Mouse (Mus musculus) limb, embryonic 15.5 days (tissue): ENCODE measurements at regions not wholly inside any gene's neighbourhood (a gene's known extent, or its start where the extent isn't known, plus 50 kb on each side); places are given as distances from the start of the nearest gene placed in this dataset.

ENCODE experiments used
- ATAC-seq: fragments of 200-750 bp; cut with Nextera tagmentation; 2 replicates; pipeline ENCODE4 v1.8.0; 2017; ENCODE audit warnings: low read depth, moderate TSS enrichment; ENCODE audit not compliant: insufficient number of reproducible peaks, low FRiP score, low TSS enrichment
- H3K27ac ChIP-seq: fragments of 300-500 bp; sonication (generic); 2 replicates; pipeline ENCODE4 v1.5.1; 2015; ENCODE audit warnings: moderate library complexity, mild to moderate bottlenecking, inconsistent platforms
- H3K27me3 ChIP-seq: fragments of 300-500 bp; sonication (generic); 2 replicates; pipeline ENCODE4 v1.6.1; 2015; ENCODE audit warnings: inconsistent platforms
- H3K36me3 ChIP-seq: fragments of 300-500 bp; sonication (generic); 2 replicates; pipeline ENCODE4 v1.6.1; 2015; ENCODE audit warnings: inconsistent platforms
- H3K4me1 ChIP-seq: fragments of 300-500 bp; sonication (generic); 2 replicates; pipeline ENCODE4 v1.6.1; 2015; ENCODE audit warnings: inconsistent platforms
- H3K4me2 ChIP-seq: fragments of 300-500 bp; sonication (generic); 2 replicates; pipeline ENCODE4 v1.6.1; 2015; ENCODE audit warnings: mild to moderate bottlenecking, inconsistent platforms
- H3K4me3 ChIP-seq: fragments of 300-500 bp; sonication (generic); 2 replicates; pipeline ENCODE4 v1.5.1; 2015; ENCODE audit warnings: mild to moderate bottlenecking, inconsistent platforms
- H3K9ac ChIP-seq: fragments of 300-500 bp; sonication (generic); 2 replicates; pipeline ENCODE4 v1.6.1; 2015; ENCODE audit warnings: inconsistent platforms
- H3K9me3 ChIP-seq: fragments of 300-500 bp; sonication (generic); 2 replicates; pipeline ENCODE4 v1.6.1; 2016; ENCODE audit warnings: inconsistent platforms
- WGBS: fragments of 180-500 bp; shearing (Covaris S2); methylation state at CpG from one replicate; pipeline ENCODE4 v1.1.7; 2015; 5-methylcytosine and 5-hydroxymethylcytosine counted together

DNA sequence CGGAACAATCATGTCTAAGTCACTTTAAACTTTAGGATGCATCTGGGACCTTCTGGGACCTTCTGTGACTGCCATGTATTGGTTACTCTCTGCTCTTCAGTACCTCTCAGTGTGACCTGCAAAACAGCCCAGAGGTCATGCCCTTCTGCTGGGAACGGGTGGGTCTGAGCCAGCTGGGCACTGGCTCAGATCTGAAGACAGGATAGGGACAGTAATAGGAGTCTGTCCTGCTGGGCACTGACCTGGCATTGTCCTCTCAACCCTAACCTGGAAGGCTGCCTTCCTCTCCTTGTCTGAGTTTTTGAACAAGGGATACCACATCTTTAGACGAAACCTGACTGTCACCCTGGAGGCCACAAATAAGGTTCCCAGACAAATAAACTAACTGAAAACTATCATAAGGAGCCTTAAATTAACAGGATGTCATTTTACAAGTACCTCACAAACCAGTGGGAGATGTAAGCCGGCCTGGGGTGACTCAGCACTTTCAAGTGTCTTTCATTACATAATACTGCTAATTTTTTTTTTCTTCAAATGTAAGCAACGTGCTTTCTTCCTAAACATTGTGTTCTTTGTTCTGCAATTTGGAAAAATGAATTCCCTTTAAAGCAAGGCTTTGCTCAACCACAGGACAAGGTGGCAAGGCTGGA is 306.4 kb upstream of the Dio3 start:
- WGBS: 49% methylated on average over 5 of the region's 5 CpGs
- no peak overlapping the region for H3K27ac ChIP-seq
- H3K27me3 ChIP-seq: no peaks in the 10 kb centered on the region; the same call in 1 of the 2 replicates
- no peaks in the 10 kb centered on the region for H3K36me3 ChIP-seq
- no peak overlapping the region for H3K4me3 ChIP-seq
- no peak overlapping the region for H3K9ac ChIP-seq
- no peak for ATAC-seq
- no peaks in the 10 kb centered on the region for H3K4me1 ChIP-seq
- H3K4me2 ChIP-seq: no peak overlapping the region
- no peaks in the 10 kb centered on the region for H3K9me3 ChIP-seq

DNA sequence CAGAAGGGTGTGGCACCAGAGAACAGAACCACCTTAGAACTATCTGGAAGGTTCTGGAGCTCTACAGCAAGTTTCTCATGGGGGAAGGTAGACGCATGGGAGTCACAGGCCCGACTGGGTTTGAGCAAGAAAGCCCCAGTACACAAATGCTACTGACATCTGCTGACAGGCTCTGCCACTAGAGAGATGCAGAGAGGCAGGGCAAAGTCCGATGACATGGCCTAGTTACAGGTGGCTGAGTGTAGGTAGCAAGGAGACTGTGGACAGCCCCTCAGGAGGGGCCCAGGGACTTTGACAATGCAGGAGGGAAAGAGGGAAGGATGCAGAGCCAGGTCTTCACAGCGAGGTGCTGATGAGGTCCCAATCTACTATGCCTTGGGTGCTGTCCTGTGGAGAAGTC is 305.3 kb upstream of the Dio3 start:
- H3K4me1 ChIP-seq: no peaks in the 10 kb centered on the region
- no peak overlapping the region for H3K4me3 ChIP-seq
- H3K4me2 ChIP-seq: no peak overlapping the region
- H3K9me3 ChIP-seq: no peaks in the 10 kb centered on the region
- H3K36me3 ChIP-seq: no peaks in the 10 kb centered on the region
- no peaks in the 10 kb centered on the region; the same call in 1 of the 2 replicates for H3K27me3 ChIP-seq
- no peak overlapping the region for H3K9ac ChIP-seq
- ATAC-seq: no peak
- 89% methylated on average over 4 of the region's 4 CpGs for WGBS
- H3K27ac ChIP-seq: no peak overlapping the region

DNA sequence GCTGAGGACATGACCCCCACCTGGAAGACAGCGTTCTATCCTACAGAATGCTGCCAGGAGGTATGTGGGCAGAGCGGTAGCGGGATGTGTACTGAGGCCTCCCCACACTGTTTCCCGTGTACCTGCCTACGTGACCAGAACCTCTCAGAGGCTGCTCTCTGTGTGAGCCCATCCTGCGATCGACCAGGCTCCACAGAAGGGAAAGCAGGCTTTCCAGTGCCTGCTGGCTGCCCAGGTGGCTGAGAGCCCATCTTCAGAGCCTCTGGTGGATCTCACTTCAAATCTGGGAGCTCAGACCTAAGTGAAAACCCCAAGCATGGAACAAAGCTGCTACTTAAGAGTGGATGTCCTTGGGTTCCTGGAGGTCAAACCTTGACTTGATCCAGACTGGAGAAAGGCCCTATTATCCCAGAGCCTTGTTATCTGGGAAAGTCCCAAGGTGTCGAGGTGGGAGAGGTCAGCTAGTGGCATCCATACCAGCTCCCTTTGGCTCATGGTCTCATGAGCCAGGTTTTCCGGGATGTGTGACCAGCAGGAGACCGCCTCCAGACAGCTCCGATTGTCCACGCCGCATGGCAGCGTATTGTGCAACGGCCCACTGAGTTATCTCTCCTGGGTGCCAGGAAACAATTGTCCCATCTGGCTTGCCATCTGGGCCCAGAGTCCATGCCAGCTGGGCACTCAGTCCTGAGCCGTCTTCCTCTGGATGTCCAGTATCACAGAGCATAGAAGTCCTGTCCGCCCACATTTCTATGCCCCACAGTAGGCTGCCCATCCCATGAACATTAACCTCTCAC is 303.5 kb upstream of the Dio3 start:
- no peaks in the 10 kb centered on the region for H3K9me3 ChIP-seq
- H3K9ac ChIP-seq: no peak overlapping the region
- no peaks in the 10 kb centered on the region for H3K4me1 ChIP-seq
- no peaks in the 10 kb centered on the region for H3K36me3 ChIP-seq
- ATAC-seq: no peak
- H3K27me3 ChIP-seq: no peaks in the 10 kb centered on the region; the same call in 1 of the 2 replicates
- H3K4me2 ChIP-seq: no peak overlapping the region
- 84% methylated on average over 17 of the region's 17 CpGs for WGBS
- H3K4me3 ChIP-seq: no peak overlapping the region
- no peak overlapping the region for H3K27ac ChIP-seq

DNA sequence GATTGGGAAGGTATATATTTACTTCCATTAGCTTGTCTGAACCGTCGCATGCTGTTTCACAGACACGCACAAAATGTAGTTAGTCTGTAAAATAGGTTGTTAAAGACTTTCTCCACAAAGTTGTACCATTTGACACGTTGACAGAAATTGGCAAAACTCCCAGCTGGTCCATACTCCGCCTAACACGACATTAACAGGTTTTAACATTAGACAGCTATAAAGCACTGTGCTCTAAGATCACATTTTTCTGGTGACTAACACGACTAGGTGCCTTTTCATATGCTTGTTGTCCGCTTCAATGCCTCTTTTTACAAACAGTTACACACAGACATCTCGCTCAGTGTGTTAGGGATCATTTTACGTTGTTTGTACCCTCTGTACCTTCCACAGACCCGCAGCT is 294.2 kb upstream of the Dio3 start:
- no peak overlapping the region for H3K9ac ChIP-seq
- no peaks in the 10 kb centered on the region for H3K36me3 ChIP-seq
- H3K4me1 ChIP-seq: no peaks in the 10 kb centered on the region
- 60% methylated on average over 11 of the region's 11 CpGs for WGBS
- no peak overlapping the region for H3K4me3 ChIP-seq
- ATAC-seq: no peak
- H3K4me2 ChIP-seq: no peak overlapping the region
- H3K27me3 ChIP-seq: no peaks in the 10 kb centered on the region
- no peak overlapping the region for H3K27ac ChIP-seq
- H3K9me3 ChIP-seq: no peaks in the 10 kb centered on the region

DNA sequence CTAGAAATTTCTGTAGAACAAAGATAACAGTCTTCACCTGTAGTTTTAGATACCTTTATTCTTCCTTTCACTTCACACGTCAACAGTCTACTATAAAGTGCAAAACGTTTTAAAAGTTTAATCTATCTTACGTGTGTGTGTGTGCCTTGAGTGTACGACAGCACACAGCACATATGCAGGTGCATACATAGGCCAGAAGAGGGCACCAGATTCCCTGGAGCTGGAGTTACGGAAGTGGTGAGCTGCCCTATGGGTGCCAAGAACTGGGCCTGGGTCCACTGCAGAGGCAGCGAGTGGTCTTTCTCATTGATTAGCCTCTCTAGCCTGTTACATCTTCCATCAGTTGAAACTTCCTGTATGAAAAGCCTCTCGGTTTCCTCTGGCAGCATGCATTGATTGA is 285.5 kb upstream of the Dio3 start:
- 91% methylated on average over 7 of the region's 7 CpGs for WGBS
- no peak for ATAC-seq

DNA sequence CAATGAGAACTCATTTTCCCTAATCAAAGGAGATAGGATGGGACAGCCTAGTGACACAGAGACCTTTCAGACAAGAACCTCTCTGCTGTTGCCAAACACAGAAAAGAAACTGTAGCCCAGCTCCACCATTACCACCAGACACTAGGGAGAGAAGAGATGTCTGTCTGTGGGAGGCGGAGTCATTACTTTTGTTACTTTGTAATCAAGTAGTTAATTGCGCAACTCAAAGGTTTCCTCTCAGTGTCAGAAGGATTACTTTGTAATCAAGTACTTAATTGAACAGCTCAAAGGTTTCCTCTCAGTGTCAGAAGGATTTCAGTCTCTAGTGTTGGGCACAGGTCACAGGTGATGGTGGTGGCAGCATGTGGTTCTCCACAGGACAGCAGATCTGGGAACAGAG is 276.2 kb upstream of the Dio3 start:
- ATAC-seq: no peak
- WGBS: 92% methylated on average over 2 of the region's 2 CpGs

More for the DNA sequence above, 285.5 kb upstream of the Dio3 start:
- Histone ChIP-seq H3K9ac (no peak overlapping the region), H3K27me3 (no peaks in the 10 kb centered on the region), H3K36me3 (no peaks in the 10 kb centered on the region), H3K4me1 (no peaks in the 10 kb centered on the region), H3K4me2 (no peak overlapping the region), H3K4me3 (no peak overlapping the region), H3K9me3 (no peaks in the 10 kb centered on the region), H3K27ac (no peak overlapping the region)

DNA sequence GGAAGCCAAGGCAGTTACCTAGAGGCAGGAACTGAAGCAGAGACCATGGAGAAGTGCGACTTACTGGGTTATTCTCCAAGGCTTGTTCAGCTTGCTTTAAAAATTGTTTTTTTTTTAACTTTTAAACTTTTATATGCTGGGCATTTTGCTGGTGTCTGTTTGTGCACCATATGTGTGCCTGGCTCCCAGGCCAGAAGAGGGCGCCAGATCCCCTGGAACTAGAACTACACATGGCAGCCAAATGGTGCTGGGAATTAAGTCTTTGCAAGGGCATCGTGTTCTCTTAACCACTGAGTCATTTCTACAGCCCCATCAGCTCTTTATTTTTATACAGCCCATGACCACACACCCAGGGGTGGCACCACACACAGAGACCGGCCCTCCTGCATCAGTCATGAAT is 269.7 kb upstream of the Dio3 start:
- H3K9ac ChIP-seq: no peak overlapping the region
- no peaks in the 10 kb centered on the region for H3K4me1 ChIP-seq
- no peak overlapping the region for H3K4me2 ChIP-seq
- H3K9me3 ChIP-seq: no peaks in the 10 kb centered on the region
- H3K4me3 ChIP-seq: no peak overlapping the region
- 42% methylated on average over 4 of the region's 4 CpGs for WGBS
- no peak overlapping the region for H3K27ac ChIP-seq
- H3K36me3 ChIP-seq: no peaks in the 10 kb centered on the region
- no peaks in the 10 kb centered on the region; the same call in 1 of the 2 replicates for H3K27me3 ChIP-seq
- no peak for ATAC-seq

More for the DNA sequence above, 276.2 kb upstream of the Dio3 start:
- H3K9me3 ChIP-seq: no peaks in the 10 kb centered on the region
- H3K27ac ChIP-seq: no peak overlapping the region
- no peaks in the 10 kb centered on the region for H3K36me3 ChIP-seq
- no peak overlapping the region for H3K4me3 ChIP-seq
- no peak overlapping the region for H3K4me2 ChIP-seq
- H3K4me1 ChIP-seq: no peaks in the 10 kb centered on the region
- H3K27me3 ChIP-seq: no peaks in the 10 kb centered on the region; the same call in 1 of the 2 replicates
- H3K9ac ChIP-seq: no peak overlapping the region

DNA sequence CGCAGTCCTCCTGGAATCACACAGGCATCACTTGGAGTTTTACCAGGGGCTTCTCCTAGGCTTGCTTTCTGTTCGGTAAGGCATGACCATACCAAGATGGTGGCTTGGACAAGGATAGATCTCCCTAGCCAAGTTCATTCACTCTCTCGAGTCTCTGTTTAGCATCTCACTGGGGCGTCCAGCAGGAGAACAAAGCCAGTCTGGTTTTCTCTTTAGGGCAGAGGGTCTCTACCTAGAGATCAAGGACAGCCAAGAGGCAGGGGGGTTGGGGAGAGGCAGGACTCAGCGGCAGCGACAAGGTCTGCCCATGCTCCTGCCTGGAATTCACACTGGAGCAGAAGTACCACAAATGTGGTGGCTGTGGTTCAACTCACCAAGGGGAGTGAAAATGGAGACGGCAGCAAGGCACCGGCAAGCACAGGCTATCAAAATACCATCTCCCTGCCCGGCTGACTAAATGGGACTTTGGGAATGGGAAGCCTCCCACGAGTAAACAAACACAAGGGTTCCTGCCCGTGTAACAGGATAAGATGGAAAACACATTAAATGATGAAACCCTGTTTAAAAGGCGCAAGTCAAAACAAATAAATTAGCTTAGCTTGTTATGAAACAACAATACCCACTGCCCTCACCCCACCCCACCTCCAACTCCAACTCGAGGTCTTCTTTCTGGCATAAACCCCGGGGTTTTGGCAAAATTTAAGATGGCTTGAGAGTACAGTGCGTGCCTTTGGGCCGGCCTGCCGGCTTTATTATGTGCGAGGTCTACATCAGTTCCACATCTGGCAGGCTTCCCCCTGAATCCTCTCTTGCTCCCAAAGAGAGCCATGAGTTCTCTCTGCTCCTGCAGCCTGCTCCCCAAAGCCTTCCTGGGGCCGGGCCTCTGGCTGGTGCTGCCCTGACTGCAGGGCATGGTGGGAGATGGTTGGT is 258.1 kb upstream of the Dio3 start:
- no peak overlapping the region for H3K4me3 ChIP-seq
- H3K4me2 ChIP-seq: 0 out of 2 replicates have a peak overlapping the region, but pooled peaks have one; percentile 10
- no peak for ATAC-seq
- H3K27me3 ChIP-seq: no peaks in the 10 kb centered on the region
- no peak overlapping the region for H3K9ac ChIP-seq
- WGBS: 36% methylated on average over 19 of the region's 19 CpGs
- H3K4me1 ChIP-seq: peaks cover 14% of the 10 kb centered on the region
- H3K27ac ChIP-seq: no peak overlapping the region; the same call in 1 of the 2 replicates
- no peaks in the 10 kb centered on the region for H3K9me3 ChIP-seq
- no peaks in the 10 kb centered on the region for H3K36me3 ChIP-seq

DNA sequence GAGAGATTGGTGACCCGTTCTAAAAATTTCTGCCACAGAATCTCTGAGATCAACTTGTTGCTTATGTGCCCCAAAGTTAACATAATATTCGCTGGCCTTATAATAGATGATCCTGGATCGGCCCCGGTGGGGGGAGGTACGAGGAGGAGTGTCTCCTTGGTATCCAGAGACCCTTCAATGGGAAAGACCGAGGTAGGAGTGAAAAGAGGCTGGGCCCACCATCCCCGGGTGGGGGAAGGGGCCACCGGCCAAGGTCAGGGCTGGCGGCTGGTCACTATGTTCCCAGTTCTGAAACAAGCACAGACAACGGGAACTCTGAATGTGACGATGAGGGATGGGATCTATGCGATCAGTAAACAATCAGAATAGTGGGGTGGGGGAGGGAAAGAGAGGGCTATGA is 257.2 kb upstream of the Dio3 start:
- no peaks in the 10 kb centered on the region for H3K36me3 ChIP-seq
- no peaks in the 10 kb centered on the region for H3K9me3 ChIP-seq
- H3K4me2 ChIP-seq: no peak overlapping the region
- H3K4me1 ChIP-seq: peaks cover 14% of the 10 kb centered on the region
- no peak overlapping the region for H3K9ac ChIP-seq
- H3K27ac ChIP-seq: no peak overlapping the region
- H3K27me3 ChIP-seq: 0 out of 2 replicates have a peak, but pooled peaks cover 5% of the 10 kb centered on the region
- ATAC-seq: no peak
- 86% methylated on average over 12 of the region's 12 CpGs for WGBS
- H3K4me3 ChIP-seq: no peak overlapping the region

DNA sequence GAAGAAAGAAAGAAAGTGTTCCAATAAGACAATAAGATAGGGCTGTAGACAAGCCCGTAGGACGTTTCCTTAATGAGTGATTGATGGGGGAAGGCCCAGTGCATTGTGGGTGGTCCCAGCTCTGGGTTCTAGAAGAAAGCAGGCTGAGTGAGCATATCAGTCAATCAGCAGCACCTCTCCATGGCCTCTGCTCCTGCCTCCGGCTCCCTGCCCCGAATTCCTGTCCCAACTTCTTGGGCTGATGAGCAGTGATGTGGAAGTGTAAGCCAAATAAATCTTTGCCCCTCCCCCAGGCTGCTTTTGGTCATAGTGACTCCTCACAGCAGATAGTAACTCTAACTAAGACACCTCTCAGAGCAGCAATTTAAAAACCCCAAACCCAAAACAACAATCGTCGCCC is 256.2 kb upstream of the Dio3 start:
- H3K36me3 ChIP-seq: no peaks in the 10 kb centered on the region
- peaks cover 14% of the 10 kb centered on the region for H3K4me1 ChIP-seq
- H3K9me3 ChIP-seq: no peaks in the 10 kb centered on the region
- no peak overlapping the region for H3K4me2 ChIP-seq
- H3K27me3 ChIP-seq: 0 out of 2 replicates have a peak, but pooled peaks cover 10% of the 10 kb centered on the region
- H3K27ac ChIP-seq: no peak overlapping the region
- 58% methylated on average over 6 of the region's 6 CpGs for WGBS
- H3K4me3 ChIP-seq: no peak overlapping the region
- no peak overlapping the region for H3K9ac ChIP-seq
- ATAC-seq: no peak

DNA sequence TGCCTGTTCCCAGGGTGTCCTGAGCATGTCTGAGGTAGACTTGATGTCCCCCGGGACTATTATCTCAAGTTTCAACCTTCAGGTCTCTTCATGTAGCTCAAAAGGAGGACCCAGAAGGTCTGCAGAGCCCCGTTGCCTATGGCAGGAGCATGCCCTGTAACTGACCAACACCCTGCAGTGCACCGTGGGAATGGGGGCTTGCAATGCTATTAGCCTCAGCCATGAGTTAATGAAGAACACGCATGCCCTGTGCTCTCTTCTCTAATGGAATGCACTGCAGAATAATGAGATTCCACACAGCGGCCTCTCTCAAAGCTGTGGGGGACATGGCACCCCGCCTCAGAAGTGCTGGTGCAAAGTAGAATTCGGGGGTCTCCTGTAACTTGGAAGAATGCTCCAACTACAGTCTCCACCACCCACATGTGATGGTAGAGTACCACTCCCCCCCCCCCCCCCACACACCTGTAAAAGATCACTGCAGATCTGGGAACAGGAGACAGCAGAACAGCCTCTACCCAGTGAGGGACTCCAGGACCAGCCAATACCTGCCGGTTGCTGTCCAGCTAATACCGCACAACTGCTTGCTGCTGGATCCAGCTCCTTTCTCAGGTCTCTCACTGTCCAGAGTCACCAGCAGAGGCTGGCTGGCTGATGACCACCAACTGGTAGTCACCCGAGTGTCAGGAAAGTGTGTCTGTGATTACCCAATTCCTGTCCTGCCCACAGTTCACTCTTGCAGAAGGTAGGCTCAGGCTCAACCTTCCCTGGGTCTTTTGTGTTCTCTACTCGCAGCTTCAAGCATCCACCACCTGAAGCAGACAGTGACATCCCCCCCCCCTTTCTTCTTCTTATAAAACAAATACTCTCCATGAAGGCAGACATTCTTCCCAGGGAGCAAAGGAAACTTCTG is 255.4 kb upstream of the Dio3 start:
- no peaks in the 10 kb centered on the region for H3K9me3 ChIP-seq
- H3K4me3 ChIP-seq: no peak overlapping the region
- ATAC-seq: no peak
- WGBS: 36% methylated on average over 11 of the region's 11 CpGs
- H3K9ac ChIP-seq: no peak overlapping the region
- no peak overlapping the region for H3K27ac ChIP-seq
- H3K36me3 ChIP-seq: no peaks in the 10 kb centered on the region
- peaks cover 13% of the 10 kb centered on the region; the same call in 1 of the 2 replicates for H3K27me3 ChIP-seq
- no peak overlapping the region for H3K4me2 ChIP-seq
- H3K4me1 ChIP-seq: peaks cover 14% of the 10 kb centered on the region
